Mouse (Mus musculus): ENCODE data around the gene Pard3. TPM values are rescaled to one million over a fixed set of nuclear protein-coding genes. Genes with fewer than 3 reads are reported as not detected.

Pard3 gene
- polyA plus RNA-seq, 2 experiments = 4.5 TPM

- Histone ChIP-seq H3K27me3 (ENCODE audit: control insufficient read depth, insufficient read depth, low read length) (no peaks in the 10 kb centered on the region), H3K27ac (no peak overlapping the region), H3K9me3 (ENCODE audit: control insufficient read depth, low read length) (no peaks in the 10 kb centered on the region), H3K4me1 (replicated peaks; ENCODE audit: control insufficient read depth in 2 of 2, insufficient read depth in 2 of 2, low read length in 1 of 2) (peaks cover 0 to 16% of the 10 kb centered on the region in 2 experiments; a peak in 2 of 4 replicates), H3K9ac (replicated peaks) (no peak overlapping the region), H3K4me3 (ENCODE audit: insufficient read depth in 1 of 2, low read depth in 2 of 2, low read length in 2 of 2) (no peak overlapping the region), H3K4me2 (ENCODE audit: low read depth) (no peak overlapping the region), H3K36me3 (replicated peaks; ENCODE audit: control insufficient read depth, insufficient read depth, low read depth) (no peaks in the 10 kb centered on the region)
- WGBS (ENCODE audit: insufficient replicate concordance) = 19% methylated on average over 8 of the region's 8 CpGs
- no peak for TF ChIP-seq EP300 (IDR thresholded peaks at IDR 0.05; ENCODE audit: low read depth)
- DNase-seq (ENCODE audit: low read depth in 3 of 3, low spot score in 3 of 3) = no peak
- no peak for ATAC-seq (ENCODE audit: insufficient read depth)
Measured at GRCm38 (mm10) chr8:127089021-127089420, 25.3 kb downstream of the Pard3 start.

GRCm38 (mm10) chr8:127090435-127090834 is 26.7 kb downstream of the Pard3 start:
- Histone ChIP-seq H3K27ac (no peak overlapping the region), H3K9me3 (ENCODE audit: control insufficient read depth, low read length) (no peaks in the 10 kb centered on the region), H3K9ac (replicated peaks) (no peak overlapping the region), H3K4me2 (ENCODE audit: low read depth) (no peak overlapping the region), H3K4me1 (replicated peaks; ENCODE audit: control insufficient read depth in 2 of 2, insufficient read depth in 2 of 2, low read length in 1 of 2) (peaks cover 0 to 9% of the 10 kb centered on the region in 2 experiments; a peak in 2 of 4 replicates), H3K27me3 (ENCODE audit: control insufficient read depth, insufficient read depth, low read length) (no peaks in the 10 kb centered on the region), H3K4me3 (ENCODE audit: insufficient read depth in 1 of 2, low read depth in 2 of 2, low read length in 2 of 2) (no peak overlapping the region), H3K36me3 (replicated peaks; ENCODE audit: control insufficient read depth, insufficient read depth, low read depth) (no peaks in the 10 kb centered on the region)
- ATAC-seq (ENCODE audit: insufficient read depth) (no peak), DNase-seq (ENCODE audit: low read depth in 3 of 3, low spot score in 3 of 3) (no peak)
- TF ChIP-seq EP300 (IDR thresholded peaks at IDR 0.05; ENCODE audit: low read depth) (no peak), CTCF (IDR thresholded peaks at IDR 0.05; ENCODE audit: low read depth) (no peak)
- WGBS (ENCODE audit: insufficient replicate concordance) = 53% methylated on average over 4 of the region's 4 CpGs

DNA sequence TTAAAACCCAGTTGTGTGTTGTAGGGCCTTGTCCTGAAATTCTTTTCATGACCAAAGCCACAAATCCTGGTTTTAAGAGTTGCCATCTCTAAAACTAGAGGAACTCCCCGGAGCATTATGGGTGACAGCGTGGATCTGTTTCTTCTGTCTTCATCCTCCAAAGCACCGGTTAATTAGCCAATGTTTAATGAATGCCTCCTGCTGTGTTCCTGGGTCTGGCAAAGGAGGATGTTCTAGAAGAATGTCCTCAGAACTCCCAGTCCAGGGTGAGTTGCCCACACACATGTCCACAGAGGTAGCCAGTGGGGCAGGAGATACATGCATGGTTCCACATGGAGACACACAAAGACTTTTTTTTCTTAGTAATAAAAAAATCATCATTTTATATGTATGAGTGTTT is 28.2 kb downstream of the Pard3 start:
- no peak overlapping the region for H3K4me2 ChIP-seq (ENCODE audit: low read depth)
- no peak for DNase-seq (ENCODE audit: low read depth in 3 of 3, low spot score in 3 of 3)
- H3K27ac ChIP-seq = no peak overlapping the region
- H3K9ac ChIP-seq (replicated peaks) = no peak overlapping the region
- no peaks in the 10 kb centered on the region for H3K36me3 ChIP-seq (replicated peaks; ENCODE audit: control insufficient read depth, insufficient read depth, low read depth)
- TF ChIP-seq EP300 (IDR thresholded peaks at IDR 0.05; ENCODE audit: low read depth) = no peak
- TF ChIP-seq CTCF (IDR thresholded peaks at IDR 0.05; ENCODE audit: low read depth) = no peak
- peaks cover 0 to 9% of the 10 kb centered on the region in 2 experiments; a peak in 2 of 4 replicates for H3K4me1 ChIP-seq (replicated peaks; ENCODE audit: control insufficient read depth in 2 of 2, insufficient read depth in 2 of 2, low read length in 1 of 2)
- H3K9me3 ChIP-seq (ENCODE audit: control insufficient read depth, low read length) = no peaks in the 10 kb centered on the region
- 69% methylated on average over 3 of the region's 3 CpGs for WGBS (ENCODE audit: insufficient replicate concordance)
- no peaks in the 10 kb centered on the region for H3K27me3 ChIP-seq (ENCODE audit: control insufficient read depth, insufficient read depth, low read length)
- H3K4me3 ChIP-seq (ENCODE audit: insufficient read depth in 1 of 2, low read depth in 2 of 2, low read length in 2 of 2) = no peak overlapping the region
- ATAC-seq (ENCODE audit: insufficient read depth) = no peak

GRCm38 (mm10) chr8:127092383-127093112 is 28.9 kb downstream of the Pard3 start:
- DNase-seq (ENCODE audit: low read depth in 3 of 3, low spot score in 3 of 3) (no peak), ATAC-seq (ENCODE audit: insufficient read depth) (no peak)
- H3K36me3 ChIP-seq (replicated peaks; ENCODE audit: control insufficient read depth, insufficient read depth, low read depth) = no peaks in the 10 kb centered on the region
- no peaks in the 10 kb centered on the region for H3K27me3 ChIP-seq (ENCODE audit: control insufficient read depth, insufficient read depth, low read length)
- no peak overlapping the region for H3K27ac ChIP-seq
- no peak overlapping the region for H3K4me2 ChIP-seq (ENCODE audit: low read depth)
- H3K9me3 ChIP-seq (ENCODE audit: control insufficient read depth, low read length) = no peaks in the 10 kb centered on the region
- peaks cover 0 to 9% of the 10 kb centered on the region in 2 experiments; a peak in 2 of 4 replicates for H3K4me1 ChIP-seq (replicated peaks; ENCODE audit: control insufficient read depth in 2 of 2, insufficient read depth in 2 of 2, low read length in 1 of 2)
- no peak overlapping the region for H3K4me3 ChIP-seq (ENCODE audit: insufficient read depth in 1 of 2, low read depth in 2 of 2, low read length in 2 of 2)
- no peak overlapping the region for H3K9ac ChIP-seq (replicated peaks)
- TF ChIP-seq CTCF (IDR thresholded peaks at IDR 0.05; ENCODE audit: low read depth) (no peak), EP300 (IDR thresholded peaks at IDR 0.05; ENCODE audit: low read depth) (no peak)
- WGBS (ENCODE audit: insufficient replicate concordance) = 33% methylated on average over 10 of the region's 10 CpGs

GRCm38 (mm10) chr8:127093113-127093426 is 29.4 kb downstream of the Pard3 start:
- no peak for ATAC-seq (ENCODE audit: insufficient read depth)
- H3K4me3 ChIP-seq (ENCODE audit: insufficient read depth in 1 of 2, low read depth in 2 of 2, low read length in 2 of 2) = no peak overlapping the region
- no peak for TF ChIP-seq CTCF (IDR thresholded peaks at IDR 0.05; ENCODE audit: low read depth)
- TF ChIP-seq EP300 (IDR thresholded peaks at IDR 0.05; ENCODE audit: low read depth) = no peak
- DNase-seq (ENCODE audit: low read depth in 3 of 3, low spot score in 3 of 3) = no peak
- H3K36me3 ChIP-seq (replicated peaks; ENCODE audit: control insufficient read depth, insufficient read depth, low read depth) = no peaks in the 10 kb centered on the region
- H3K4me2 ChIP-seq (ENCODE audit: low read depth) = no peak overlapping the region
- H3K27ac ChIP-seq = no peak overlapping the region
- 34% methylated on average over 3 of the region's 3 CpGs for WGBS (ENCODE audit: insufficient replicate concordance)
- H3K9me3 ChIP-seq (ENCODE audit: control insufficient read depth, low read length) = no peaks in the 10 kb centered on the region
- no peaks in the 10 kb centered on the region for H3K27me3 ChIP-seq (ENCODE audit: control insufficient read depth, insufficient read depth, low read length)
- peaks cover 0 to 4% of the 10 kb centered on the region in 2 experiments; a peak in 2 of 4 replicates for H3K4me1 ChIP-seq (replicated peaks; ENCODE audit: control insufficient read depth in 2 of 2, insufficient read depth in 2 of 2, low read length in 1 of 2)
- no peak overlapping the region for H3K9ac ChIP-seq (replicated peaks)
